Mouse (Mus musculus): ENCODE measurements at regions not wholly inside any gene's neighbourhood (a gene's known extent, or its start where the extent isn't known, plus 50 kb on each side); places are given as distances from the start of the nearest gene placed in this dataset.

GRCm38 (mm10) chr12:32757441-32758119, 61.8 kb upstream of the Nampt start:
- DNase-seq, result no peak

GRCm38 (mm10) chr12:32758150-32758549, 61.2 kb upstream of the Nampt start:
- DNase-seq, result no peak

- no peak for DNase-seq
Observed at GRCm38 (mm10) chr12:32760627-32761026, 58.7 kb upstream of the Nampt start.

DNA sequence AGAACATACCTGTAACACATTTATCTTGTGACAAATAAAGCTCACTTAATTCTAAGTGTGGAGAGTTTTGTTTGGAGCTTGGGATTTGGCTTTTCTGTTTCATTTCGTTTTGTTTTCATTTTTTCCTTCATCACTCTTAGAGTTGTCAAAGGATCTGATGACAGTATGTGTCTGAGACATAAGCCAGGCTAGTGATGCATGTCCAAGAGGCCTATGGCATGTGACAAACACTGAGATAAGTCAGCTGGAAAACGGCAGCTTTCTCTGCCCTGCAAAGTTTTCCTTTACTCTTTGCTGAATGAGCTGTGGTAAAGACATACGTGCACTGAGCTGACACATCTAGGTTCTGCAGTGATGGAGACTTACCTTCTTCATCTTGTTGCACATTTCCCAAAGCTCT, 58.3 kb upstream of the Nampt start:
- DNase-seq, result no peak

DNA sequence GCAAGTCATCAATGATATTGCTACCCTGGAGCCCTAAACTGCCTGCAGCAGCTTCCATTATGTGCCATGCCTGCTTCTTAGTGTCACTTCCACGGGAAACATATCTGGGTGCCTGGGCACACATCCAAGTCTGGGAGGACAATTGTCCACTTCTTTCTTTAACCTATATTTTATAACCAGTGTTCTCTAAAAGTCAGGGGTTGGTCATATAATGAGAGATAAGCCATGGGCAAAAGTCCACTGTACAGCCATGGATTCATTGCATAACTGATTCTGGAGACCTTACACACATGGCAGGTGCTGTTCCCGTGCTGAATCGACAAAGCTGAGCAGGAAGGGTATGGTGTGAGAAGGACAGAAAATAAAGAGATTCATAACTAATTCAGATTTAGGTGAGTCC, 55.1 kb upstream of the Nampt start:
- no peak for DNase-seq

- DNase-seq, result no peak
Observed at GRCm38 (mm10) chr12:32764747-32765146, 54.6 kb upstream of the Nampt start.

GRCm38 (mm10) chr12:32765861-32766260, 53.5 kb upstream of the Nampt start:
- DNase-seq, result peak; percentile 12

GRCm38 (mm10) chr12:32766575-32766974, 52.8 kb upstream of the Nampt start:
- no peak for DNase-seq

GRCm38 (mm10) chr12:32767206-32768081, 51.9 kb upstream of the Nampt start:
- DNase-seq, result no peak

DNA sequence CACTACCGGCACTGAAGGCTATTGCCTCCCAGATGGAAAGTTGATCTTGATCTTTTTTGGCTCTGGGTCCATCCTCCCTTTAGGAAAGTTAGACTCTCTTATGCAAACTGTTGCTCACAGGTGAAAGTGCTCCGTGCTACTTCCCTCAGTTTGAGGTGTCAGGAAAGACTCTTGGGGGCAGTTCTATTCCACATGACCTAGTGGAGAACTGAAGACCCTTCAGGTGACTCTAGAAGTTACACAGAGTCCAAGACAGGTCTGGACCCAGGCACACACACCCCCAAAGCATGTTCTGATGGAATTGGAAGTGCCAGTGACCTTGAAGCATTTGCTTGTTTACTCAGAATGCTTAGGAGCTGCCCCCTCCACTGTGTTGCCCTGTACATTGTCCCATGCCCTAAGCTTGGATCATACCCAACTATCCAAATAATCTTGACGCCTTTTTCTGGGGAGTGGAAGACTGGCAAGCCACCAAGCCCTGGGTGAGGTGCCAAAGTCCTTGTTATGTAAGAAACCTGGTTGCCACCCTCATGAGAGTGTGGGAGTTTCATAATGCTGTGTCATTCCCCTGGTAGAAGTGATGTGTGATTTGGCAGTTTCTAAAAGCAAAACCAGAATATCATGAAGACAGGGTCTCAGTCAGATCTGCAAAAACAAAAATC, 51.1 kb upstream of the Nampt start:
- DNase-seq, result peak; percentile 19

GRCm38 (mm10) chr12:32768744-32769535, 50.4 kb upstream of the Nampt start:
- no peak for DNase-seq
